Mouse (Mus musculus) bone marrow macrophage, adult 2 months (primary cell): ENCODE measurements around the gene Pigb. TPM values are rescaled to one million over a fixed set of nuclear protein-coding genes. Genes with fewer than 3 reads are reported as not detected.
A peak's percentile ranks its signal among the peaks of the same experiment; 100 is the strongest.

Experiments used
- H3K27ac ChIP-seq: 2 replicates; pipeline ENCODE4 v1.5.1; 2012; ENCODE audit warnings: low read depth, low read length; ENCODE audit not compliant: insufficient read depth
- H3K4me1 ChIP-seq: 2 replicates; pipeline ENCODE4 v1.6.1; 2012; ENCODE audit warnings: low read length; ENCODE audit not compliant: control insufficient read depth, insufficient read depth
- H3K4me3 ChIP-seq: 2 replicates; pipeline ENCODE4 v1.5.1; 2012; ENCODE audit warnings: mild to moderate bottlenecking, low read length, moderate library complexity; ENCODE audit not compliant: insufficient read depth
- CTCF ChIP-seq: IDR thresholded peaks from 2 replicates; pipeline ENCODE4 v1.5.1; 2012; ENCODE audit warnings: low read depth, mild to moderate bottlenecking, low read length, moderate library complexity
- POLR2A ChIP-seq: IDR thresholded peaks from 2 replicates; pipeline ENCODE4 v1.6.1; 2012; ENCODE audit warnings: mild to moderate bottlenecking, low read depth, low read length, borderline replicate concordance
- polyA plus RNA-seq: library from polyadenylated mRNA; stranded (reverse); fragments of >200 nt; gene quantifications from 2 replicates; pipeline ENCODE4 v1.2.4, GENCODE M21; 2012; ENCODE audit not compliant: missing spikeins, insufficient read depth, insufficient read length

The Pigb gene
- polyA plus RNA-seq, 1 experiment, result 15.3 TPM

GRCm38 (mm10) chr9:72974734-72975133, 65.4 kb downstream of the Pigb start:
- TF ChIP-seq POLR2A (no peak), CTCF (no peak)
- H3K27ac ChIP-seq, result no peak overlapping the region

GRCm38 (mm10) chr9:72972984-72973383, 67.2 kb downstream of the Pigb start:
- H3K4me3 ChIP-seq, result no peak overlapping the region
- H3K4me1 ChIP-seq, result peaks cover 11% of the 10 kb centered on the region
- H3K27ac ChIP-seq, result no peak overlapping the region
- no peak for TF ChIP-seq CTCF

More at GRCm38 (mm10) chr9:72974734-72975133, 65.4 kb downstream of the Pigb start:
- peaks cover 8% of the 10 kb centered on the region for H3K4me1 ChIP-seq
- no peak overlapping the region for H3K4me3 ChIP-seq

GRCm38 (mm10) chr9:72972435-72972834, 67.7 kb downstream of the Pigb start:
- peaks cover 13% of the 10 kb centered on the region for H3K4me1 ChIP-seq
- no peak overlapping the region for H3K27ac ChIP-seq
- no peak overlapping the region for H3K4me3 ChIP-seq
- TF ChIP-seq POLR2A, result no peak

GRCm38 (mm10) chr9:72969874-72970273, 70.3 kb downstream of the Pigb start:
- TF ChIP-seq CTCF, result 0 out of 2 replicates have a peak, but pooled peaks have one; percentile 18
- no peak for TF ChIP-seq POLR2A
- H3K4me1 ChIP-seq, result peaks cover 18% of the 10 kb centered on the region
- no peak overlapping the region for H3K27ac ChIP-seq
- no peak overlapping the region for H3K4me3 ChIP-seq

- Histone ChIP-seq H3K27ac (peak overlapping the region; percentile 52), H3K4me1 (peaks cover 21% of the 10 kb centered on the region), H3K4me3 (peak overlapping the region; percentile 29)
- TF ChIP-seq CTCF, result peak; percentile 74
- no peak for TF ChIP-seq POLR2A
Measured at GRCm38 (mm10) chr9:72968349-72969061, 71.7 kb downstream of the Pigb start.

- no peak overlapping the region for H3K4me3 ChIP-seq
- H3K27ac ChIP-seq, result no peak overlapping the region
- TF ChIP-seq CTCF (no peak), POLR2A (no peak)
- H3K4me1 ChIP-seq, result peaks cover 22% of the 10 kb centered on the region
Measured at GRCm38 (mm10) chr9:72961959-72962358, 78.2 kb downstream of the Pigb start.

- no peak overlapping the region for H3K27ac ChIP-seq
Measured at GRCm38 (mm10) chr9:72961346-72961745, 78.8 kb downstream of the Pigb start.

GRCm38 (mm10) chr9:72958521-72959450, 81.4 kb downstream of the Pigb start, which contains the start of the genes Dyx1c1 and Gm44503:
Gene Dyx1c1, plus strand, starts transcription at chr9:72958785.
Gene Gm44503, plus strand, starts transcription at chr9:72958852.
- Histone ChIP-seq H3K27ac (no peak within 1 kb of the TSS; the same call in 1 of the 2 replicates), H3K4me3 (peak within 1 kb of the TSS; percentile 67), H3K4me1 (peaks cover 8% of the 10 kb centered on the region)
- no peak for TF ChIP-seq POLR2A

More at GRCm38 (mm10) chr9:72961346-72961745, 78.8 kb downstream of the Pigb start:
- Histone ChIP-seq H3K4me1 (peaks cover 22% of the 10 kb centered on the region), H3K4me3 (no peak overlapping the region)
- no peak for TF ChIP-seq POLR2A
- TF ChIP-seq CTCF, result no peak

Other genes with a start within 250 kb of the Pigb start
- gene Prtg, start 233.5 kb downstream of the Pigb start, polyA plus RNA-seq, result not detected in 2 replicates
- gene Pygo1, start 114.7 kb downstream of the Pigb start, polyA plus RNA-seq, result not detected in 2 replicates
- 0.34 and 0.48 TPM in 2 replicates for gene Dyx1c1, start 81.6 kb downstream of the Pigb start, polyA plus RNA-seq
- gene Gm44503, start 81.5 kb downstream of the Pigb start, polyA plus RNA-seq, result not detected in 2 replicates
- gene Ccpg1os, start 55.0 kb downstream of the Pigb start, polyA plus RNA-seq, result 6.8 and 7.7 TPM in 2 replicates
- gene Ccpg1, start 54.9 kb downstream of the Pigb start, polyA plus RNA-seq, result 91.6 and 95.8 TPM in 2 replicates
- 2.6 and 3.0 TPM in 2 replicates for gene Rab27a, start 4.5 kb upstream of the Pigb start, polyA plus RNA-seq
- not detected in 2 replicates for gene Khdc3, start 61.5 kb upstream of the Pigb start, polyA plus RNA-seq
- not detected in 2 replicates for gene Gm20509, start 62.1 kb upstream of the Pigb start, polyA plus RNA-seq
- gene Rsl24d1, start 73.0 kb upstream of the Pigb start, polyA plus RNA-seq, result 50.6 and 51.3 TPM in 2 replicates